Mouse (Mus musculus) cerebellum, adult 8-10 months (tissue): Measurements from ENCODE around the gene Exd1.
"Not testable (repeated sequence)": the region's sequence is repeated elsewhere in the genome, so short reads cannot be mapped to it uniquely, and the experiment has no call there.

ENCODE experiments used
- DNase-seq: peaks from one replicate; pipeline ENCODE4 v3.0.0; 2022

Exd1 gene

DNA sequence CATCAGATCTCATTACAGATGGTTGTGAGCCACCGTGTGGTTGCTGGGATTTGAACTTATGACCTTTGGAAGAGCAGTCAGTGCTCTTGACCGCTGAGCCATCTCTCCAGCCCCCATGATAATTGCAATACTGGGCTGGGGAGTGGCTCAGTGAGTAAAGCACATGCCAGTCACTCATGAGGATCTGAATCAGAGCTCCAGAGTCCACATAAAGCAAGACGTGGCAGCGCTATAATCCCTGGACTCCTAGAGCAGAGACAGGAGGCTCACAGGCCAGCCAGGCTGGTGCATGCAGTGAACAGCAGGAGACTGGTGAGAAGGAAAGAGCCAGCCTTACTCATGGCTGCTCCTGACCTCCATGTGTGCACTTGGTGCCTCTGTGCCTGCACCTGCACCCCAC, 22.0 kb downstream of the Exd1 start:
- DNase-seq: no peak

DNA sequence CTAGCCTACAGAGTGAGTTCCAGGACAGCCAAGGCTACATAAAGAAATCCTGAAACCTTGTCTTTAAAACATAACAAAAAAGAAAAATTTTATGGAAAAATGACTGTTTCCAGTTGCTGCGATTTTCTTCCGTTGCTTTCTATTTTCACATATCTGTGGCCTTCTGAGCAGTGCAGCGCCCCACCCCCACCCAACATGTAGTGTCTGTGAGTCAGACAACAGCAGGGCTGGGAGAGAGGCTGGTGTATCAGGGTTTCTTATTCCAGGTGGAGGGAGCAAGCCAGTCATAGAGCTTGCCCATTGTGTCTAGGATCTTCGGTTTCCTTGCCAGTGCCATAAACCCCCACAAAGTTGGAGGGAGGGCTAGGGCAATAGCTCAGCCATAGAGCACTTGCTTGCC, 23.6 kb downstream of the Exd1 start:
- no peak for DNase-seq

DNA sequence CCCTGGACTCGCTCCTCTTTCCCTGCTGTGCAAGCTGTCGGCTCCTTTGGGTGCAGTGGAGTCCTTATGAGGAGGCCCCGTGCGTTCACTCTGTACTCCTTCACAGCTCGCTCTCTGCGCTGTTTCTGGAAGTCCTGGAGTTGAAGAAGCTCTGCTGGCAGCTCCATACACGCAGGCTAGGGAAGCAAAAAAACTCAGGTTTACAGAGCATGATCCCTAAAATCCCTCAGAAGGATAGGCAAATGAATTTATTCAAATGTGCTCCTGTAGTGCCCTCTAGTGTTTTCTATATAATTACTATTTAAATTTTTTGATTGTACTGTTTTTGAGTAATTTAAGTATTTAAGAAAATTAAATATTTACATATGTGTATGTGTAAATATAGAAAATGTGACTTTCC, 26.9 kb downstream of the Exd1 start:
- DNase-seq: peak; percentile 2

DNA sequence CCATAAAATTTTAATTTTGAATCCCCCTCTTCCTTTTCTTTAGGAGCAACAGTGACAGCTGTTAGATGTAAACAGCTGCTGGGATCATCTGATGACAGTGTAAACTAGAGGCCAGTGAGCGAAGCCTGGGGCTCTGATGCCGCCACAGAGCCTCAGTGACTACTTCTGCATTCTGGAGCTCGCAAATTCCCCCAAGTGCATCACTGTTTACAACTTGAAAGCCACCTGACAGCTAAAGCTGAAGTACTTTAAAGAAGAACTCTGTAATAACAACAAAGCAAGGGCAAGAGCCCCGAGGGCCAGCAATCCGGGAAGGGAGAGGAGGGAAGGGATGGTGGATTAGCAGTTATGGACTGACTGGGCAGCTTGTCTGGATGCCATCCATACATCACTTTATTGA, 30.6 kb downstream of the Exd1 start:
- DNase-seq: no peak

DNA sequence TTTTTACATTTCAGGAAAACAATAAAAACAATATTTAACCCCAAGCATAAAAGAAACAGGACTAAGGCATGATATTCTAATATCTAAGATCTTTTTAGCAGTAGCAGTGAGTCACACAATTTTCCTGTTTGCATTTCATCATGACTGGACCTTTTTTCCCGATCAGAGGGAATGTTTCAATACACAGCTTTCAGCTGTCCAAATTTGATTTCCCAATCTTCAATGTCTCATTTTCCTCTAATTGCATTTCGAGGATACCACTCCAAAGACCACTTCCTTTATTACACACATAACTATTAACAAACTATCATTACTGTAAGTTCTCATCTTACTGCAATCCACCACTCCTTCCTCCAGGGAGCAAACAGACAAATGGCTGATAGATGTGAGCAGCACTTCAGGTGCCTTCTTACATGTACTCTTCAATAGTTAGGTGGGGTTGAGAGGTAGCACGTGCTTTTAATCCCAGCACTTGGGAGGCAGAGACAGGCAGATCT, 33.4 kb downstream of the Exd1 start:
- DNase-seq: no peak

DNA sequence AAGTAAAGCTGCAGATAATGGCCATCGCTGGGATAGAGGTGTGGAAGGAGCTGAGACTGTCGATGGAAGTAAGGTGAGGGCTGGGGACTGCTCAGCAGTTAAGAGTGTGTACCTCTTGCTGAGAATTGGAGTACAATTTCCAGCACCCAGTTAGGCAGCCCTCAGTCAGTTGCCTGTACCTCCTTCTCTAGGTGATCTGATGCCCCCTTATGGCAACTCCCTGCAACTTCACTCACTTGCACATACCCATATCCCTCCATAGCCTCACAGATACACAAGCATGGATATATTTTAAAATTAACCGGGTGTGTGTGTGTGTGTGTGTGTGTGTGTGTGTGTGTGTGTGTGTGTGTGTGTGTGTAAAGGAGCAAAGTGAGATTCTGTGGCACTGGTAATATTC, 35.1 kb downstream of the Exd1 start:
- DNase-seq: no peak

DNA sequence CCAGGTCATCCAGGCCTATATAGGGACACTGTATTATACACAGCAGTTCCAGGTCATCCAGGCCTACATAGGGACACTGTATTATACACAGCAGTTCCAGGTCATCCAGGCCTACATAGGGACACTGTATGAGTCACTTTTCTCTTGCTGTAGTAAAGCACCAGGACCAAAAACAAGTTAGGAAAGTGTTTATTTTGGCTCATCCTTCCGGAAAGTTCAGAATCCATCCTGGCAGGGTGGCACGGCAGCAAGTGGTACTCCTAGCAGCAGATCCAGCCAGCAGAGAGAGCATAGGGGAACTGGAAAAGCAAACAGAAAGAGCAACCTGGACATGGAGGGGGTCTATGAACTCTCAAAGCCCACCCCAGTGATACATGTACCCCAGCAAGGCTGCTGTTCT, 36.6 kb downstream of the Exd1 start:
- DNase-seq: no peak

DNA sequence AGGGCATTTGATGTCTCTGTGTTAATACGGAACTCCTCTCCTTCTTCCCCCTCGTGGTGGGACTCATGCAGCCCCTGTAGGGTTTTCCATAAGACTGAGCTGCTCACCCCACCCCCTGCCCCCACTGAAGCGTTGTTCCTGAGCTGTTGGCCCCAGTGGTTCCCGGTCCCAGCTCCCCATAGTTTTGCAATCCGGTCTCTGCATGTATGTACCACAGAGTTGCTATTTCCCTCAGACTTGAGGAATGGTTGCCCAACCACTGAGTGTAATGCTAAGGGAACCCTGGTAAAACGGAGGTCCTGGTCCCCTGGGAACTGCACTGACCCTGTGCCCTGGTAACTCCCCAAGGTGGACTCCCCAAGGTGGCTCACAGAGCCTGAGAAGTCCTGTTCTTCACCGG, 38.9 kb downstream of the Exd1 start:
- not testable (repeated sequence) for DNase-seq

DNA sequence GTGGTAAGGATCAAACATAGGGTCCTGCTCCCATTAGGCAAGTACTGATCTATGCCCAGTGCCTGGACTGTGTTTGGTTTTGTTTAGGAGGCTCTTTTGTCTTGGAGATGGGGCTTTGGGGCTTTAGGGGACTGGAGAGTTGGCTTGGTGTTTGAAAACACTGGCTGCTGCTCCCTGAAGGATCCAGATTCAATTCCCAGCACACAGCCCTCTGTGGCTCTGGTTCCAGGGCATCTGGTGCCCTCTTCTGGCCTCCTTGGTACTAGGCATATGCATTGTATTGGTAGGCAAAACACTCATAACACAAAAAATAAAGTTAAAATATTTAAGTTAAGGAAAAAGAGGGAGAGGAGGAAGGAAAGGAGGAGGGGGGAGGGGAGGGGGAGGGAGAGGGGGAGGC, 40.3 kb downstream of the Exd1 start:
- no peak for DNase-seq

DNA sequence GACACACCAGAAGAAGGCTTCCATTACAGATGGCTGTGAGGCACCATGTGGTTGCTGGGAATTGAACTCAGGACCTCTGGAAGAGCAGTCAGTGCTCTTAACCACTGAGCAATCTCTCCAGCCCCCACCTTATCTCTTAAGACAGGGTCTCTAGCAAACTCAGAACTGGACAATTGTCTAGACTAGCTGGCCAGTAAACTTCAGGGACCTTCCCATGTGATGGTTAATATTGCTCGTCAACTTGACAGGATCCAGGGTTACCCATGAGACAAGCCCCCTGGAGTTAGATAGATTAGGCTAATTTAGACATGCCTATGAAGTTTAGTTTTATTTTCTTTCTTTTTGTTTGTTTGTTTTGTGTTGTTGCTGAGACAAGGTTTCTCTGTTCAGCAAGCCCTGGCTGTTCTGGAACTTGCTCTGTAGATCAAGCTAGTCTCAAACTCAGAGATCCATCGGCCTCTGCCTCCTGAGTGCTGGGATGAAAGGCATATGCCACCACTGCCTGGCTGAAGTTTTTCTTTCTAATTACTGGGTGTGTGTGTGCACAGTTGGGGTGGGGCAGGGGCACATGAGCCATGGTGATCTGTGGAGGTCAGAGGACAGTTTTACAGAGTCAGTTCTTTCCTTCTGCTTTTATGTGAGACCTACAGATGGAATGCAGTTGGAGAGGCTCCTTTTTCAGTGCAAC, 46.3 kb downstream of the Exd1 start:
- no peak for DNase-seq

DNA sequence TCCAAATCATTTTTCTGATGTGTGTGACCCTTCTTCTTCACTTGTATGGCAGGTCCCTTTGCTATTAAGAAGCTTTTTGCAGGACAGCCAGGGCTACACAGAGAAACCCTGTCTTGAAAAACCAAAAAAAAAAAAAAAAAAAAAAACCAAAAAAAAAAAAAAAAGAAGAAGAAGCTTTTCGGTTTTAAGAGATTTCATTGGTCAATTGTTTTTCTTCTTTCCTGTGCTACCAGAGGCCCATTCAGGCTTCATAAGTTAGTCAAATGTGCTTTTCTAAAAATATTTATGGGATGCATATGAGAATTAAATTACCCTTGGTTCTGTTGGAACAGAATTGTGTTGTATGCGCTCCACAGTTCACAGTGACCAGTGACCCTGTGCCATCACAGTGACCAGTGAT, 48.6 kb downstream of the Exd1 start:
- DNase-seq: no peak

DNA sequence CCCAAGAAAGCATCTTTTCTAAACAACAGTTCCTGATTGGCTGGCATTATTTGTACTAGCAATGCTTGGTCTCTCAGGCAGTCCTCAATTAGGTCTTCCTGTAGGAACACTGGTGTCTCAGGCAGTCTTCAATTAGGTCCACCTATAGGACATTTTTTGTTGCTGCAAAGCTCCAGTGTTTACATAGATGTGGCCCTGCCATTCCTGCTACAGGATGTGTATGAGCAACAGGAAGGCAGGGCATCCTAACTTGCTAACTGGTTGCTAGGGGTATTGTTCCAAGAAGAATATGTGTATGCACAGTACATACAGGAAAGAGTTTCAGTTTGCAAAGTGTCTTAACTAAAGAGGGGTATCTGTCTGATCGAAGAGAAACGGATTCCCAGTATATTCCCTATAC, 51.3 kb downstream of the Exd1 start:
- DNase-seq: no peak

DNA sequence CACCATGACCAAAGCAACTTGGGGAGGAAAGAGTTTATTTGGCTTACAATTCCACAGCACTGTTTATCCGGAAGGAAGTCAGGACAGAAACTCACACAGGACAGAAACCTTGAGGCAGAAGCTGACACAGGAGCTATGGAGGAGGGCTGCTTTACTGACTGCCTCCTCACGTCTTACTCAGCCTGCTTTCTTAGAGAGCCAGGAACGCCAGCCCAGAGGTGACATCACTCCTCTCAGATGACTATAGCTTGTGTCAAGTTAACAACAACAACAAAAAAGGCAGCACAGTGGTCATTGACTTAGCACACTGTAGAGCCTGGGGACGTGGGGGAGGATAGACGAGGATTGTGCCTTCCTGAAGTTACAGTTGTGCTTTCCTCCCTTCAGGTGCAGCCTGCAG, 55.5 kb downstream of the Exd1 start:
- DNase-seq: no peak

DNA sequence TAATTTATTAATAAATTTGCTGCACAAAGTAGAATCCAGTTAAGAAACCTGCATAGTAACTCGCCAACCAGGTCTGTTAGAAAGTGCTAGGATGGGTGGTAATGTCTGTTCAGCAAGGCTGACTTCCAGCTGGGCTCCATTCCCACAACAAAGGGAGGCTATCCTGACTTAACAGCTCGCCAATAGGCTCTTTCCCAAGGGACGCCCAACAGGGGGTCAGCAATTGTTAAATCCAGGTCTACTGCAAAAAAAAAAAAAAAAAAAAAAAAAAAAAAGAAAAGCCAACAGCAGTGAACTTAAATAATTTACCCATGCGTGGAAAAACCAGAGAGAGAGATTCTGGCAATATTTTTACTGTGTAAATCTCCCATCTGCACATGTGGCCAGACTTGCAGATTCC, 60.9 kb downstream of the Exd1 start:
- no peak for DNase-seq

DNA sequence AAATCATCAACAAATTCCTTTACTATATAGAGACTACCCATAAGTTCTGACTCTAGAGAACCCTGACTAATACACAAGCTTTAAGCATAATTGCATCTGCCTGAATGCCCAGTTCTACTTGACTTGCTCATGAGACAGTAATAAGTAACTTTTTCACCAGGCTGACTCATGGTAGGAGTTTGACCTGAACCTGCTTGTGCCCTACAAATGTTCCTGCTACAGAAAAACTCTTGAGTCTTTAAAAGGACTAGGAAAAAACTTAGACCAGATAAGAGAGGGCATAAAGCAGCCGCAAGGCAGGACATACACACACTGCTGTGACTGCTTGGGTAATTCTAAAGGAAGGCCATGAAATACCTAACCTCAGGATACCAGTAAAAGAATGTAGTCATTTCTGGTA, 65.1 kb downstream of the Exd1 start:
- DNase-seq: no peak

DNA sequence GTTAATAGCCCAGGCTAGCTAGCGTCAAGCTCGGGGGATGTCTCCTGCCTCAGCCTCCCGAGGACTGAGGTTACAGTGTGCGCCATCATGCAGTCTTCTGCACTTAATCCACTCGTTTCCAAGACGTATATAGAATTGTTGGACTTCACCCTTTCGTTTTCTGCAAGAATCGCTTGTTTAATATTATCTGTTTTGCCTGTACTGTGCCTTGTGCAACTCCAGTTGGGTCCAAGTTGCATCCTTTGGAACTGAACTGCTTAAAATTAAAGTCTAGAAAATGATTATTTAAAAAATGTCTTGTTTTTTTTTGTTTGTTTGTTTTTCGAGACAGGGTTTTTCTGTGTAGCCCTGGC, 69.1 kb downstream of the Exd1 start:
- no peak for DNase-seq

DNA sequence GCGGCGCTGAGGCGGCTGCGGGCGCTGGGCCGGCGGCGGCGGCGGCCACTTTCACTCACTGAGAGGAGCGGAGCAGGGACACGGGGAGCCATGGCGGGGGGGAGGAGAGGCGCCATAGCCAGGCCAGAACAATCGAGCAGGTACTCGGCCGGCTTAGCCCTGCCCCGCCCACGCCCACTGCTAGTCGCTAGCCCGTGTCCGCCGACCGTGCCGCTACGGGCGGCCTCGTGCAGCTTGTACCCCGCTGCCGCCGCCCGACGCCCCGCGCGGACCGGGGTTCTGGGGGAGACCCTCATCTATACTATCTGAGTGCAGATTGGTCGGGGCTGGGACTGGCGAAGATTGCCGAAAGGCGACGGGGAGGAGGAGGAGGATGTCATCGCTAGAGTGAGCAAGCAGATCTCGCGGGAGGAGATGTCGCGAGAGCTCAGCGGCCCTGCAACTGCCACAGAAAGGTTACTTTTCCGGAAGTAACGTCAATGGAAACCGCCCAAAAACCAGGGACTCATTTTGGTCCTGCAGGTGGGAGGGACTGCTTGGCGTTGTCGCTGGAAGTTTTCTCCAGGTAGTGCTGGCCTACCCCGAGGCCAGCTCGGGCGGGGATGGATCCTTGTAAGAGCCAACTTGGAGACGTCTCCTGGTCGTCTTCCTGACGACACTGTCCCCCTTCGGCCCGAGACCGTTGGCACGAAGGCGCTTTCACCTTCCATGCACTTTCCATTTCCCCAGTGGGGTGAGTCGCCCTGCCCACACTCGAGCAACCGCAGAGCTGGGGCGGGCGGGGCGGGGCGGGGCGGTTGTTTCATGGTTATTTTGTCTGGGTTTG, 69.6 kb downstream of the Exd1 start, which contains the start of gene Ino80:
Gene Ino80 (minus strand): TSS at position 117 of the 826 bp plus-strand sequence.
- DNase-seq: peak; percentile 98

DNA sequence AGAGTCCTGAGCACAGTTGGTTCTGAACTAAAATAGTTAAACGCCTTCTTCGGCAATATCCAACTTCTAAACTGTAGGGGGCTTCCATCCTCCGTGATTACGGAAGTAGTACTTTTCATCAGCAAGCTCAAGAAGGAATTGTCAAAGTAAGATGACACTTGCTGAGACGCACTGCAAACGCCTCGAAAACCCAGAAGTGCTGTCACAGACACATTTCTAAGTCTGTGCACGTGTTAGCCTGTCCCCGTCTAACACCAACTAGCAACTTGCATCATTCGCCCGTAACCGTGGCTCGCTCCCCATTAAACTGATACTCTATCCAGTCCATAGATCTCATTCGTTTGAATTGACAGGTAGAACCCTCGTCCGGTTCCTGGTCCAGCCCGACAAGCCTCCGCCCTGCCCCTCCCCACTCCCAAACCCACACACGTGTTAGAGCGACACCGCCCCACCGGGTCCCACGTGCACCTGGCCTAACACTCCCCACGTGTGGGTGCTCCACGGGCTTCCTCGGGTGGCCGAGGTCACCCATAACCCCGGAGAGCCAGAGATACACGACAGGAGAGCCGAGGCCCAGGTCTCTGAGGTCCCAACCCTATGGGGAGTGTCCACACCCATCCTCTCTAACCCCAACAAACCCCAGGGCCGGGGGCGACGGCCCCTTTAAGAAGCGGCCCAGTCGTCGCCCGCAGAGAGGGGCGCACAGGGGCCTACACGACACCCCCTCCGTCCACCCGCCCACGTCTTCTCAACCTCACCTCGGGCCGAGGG, 70.6 kb downstream of the Exd1 start:
- DNase-seq: peak; percentile 66

DNA sequence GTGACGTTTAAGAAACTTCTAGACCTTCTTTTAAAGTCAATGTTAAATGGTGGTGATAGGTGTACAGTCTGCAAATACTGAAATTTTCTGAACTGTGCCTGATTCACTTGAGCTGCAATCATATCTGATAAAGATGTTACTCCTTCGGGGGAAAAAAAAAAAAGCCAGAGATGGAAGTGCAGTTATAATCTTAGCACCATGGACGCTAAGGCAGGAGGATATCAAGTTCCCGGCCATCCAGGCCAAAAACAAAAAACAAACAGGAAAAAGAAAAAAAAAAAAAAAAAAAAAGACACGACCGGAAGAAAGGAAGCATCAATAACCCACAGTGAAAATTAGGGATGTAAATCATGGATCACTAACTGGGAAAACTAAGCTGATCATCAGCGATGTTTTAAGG, 71.3 kb downstream of the Exd1 start:
- no peak for DNase-seq
